Mouse (Mus musculus) thymus, postnatal 4 days (tissue): Measurements from ENCODE around the gene Pomp.

ENCODE experiments used
- DNase-seq: peaks from one replicate; pipeline ENCODE4 v3.0.0; 2021

The Pomp gene

DNA sequence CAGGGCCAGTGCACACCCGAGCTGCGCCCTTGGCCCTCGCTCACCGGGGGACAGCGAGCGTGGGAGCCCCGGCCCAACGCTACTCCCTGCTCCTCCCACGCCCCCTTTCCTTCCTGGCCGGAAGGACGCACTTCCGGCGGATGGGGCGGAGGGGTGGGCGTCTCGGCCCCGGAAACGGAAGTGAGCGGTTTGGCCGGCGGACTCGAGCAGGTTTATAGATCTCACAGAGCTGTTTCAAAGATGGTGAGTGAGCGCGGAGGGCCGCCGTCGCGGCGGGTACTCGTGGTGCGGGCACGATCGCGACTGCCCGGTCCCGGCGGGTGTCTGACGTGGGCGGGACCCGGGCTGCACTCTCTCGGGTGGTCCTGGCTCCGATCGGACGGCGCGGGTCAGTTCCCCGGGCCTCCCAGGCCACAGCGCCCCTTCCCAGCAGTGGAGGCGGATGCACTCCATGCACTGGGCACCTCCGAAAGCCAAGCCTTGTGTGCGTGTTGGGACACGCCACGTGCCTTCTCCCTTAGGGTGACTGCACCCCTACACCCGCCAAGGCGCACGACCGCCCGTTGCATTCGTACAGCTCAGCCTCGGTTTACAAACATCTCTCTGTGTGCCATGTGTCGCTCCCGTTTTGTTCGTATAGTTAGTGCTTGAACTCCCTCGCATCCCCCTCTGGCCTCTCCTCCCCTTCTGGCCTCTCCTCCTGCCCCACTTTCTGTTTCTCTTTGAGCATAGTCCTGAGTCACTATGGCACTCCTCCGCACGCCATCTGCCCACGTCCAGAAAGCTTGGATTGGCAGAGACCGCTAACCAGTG is at the start of gene Pomp:
Pomp (plus strand) TSS at position 13 of the 813 bp plus-strand sequence.
- peak; percentile 90 for DNase-seq

GRCm38 (mm10) chr5:147812255-147813040 is 47.8 kb upstream of the Pomp start:
- DNase-seq, result no peak

- DNase-seq, result peak; percentile 12
Observed at GRCm38 (mm10) chr5:147814971-147815370, 45.3 kb upstream of the Pomp start.

GRCm38 (mm10) chr5:147815592-147815991 is 44.7 kb upstream of the Pomp start:
- DNase-seq, result no peak

DNA sequence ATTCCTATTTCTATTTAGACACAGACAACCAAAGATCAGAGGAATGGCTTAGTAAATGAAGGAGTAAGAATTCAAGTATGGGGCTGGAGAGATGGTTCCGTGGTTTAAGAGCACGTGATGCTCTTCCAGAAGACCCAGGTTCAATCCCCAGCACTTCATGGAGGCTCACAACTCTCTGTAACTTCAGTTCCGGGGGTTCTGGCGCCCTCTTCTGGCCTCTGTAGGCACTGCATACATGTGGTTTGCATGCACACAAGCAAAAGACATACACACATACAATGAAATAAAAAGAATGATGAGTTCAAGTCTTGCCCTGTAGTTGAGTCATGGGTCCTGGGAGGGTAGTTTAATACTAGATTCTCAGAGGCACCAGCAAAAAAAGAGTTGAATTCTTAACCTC is 43.8 kb upstream of the Pomp start:
- DNase-seq, result peak; percentile 16

- no peak for DNase-seq
Observed at GRCm38 (mm10) chr5:147817747-147818496, 42.3 kb upstream of the Pomp start.

DNA sequence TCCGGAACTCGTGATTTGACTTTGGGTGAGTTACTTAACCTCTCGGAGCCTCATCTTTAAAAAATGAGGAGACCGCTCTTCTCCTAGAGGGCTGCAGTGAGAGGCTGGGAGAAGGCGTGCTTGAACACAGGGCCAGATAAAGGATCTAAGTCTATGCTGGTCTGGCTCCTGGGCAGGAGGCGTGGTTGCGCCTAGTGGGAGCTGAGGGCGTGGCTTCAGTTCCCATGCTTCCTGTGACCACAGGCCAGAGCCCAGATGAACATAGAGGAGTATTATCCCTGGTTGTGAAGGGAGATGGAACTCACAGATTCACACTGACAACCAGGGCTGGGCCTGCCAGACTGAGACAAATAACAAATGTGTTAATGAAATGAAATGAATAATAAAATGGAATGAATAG is 41.4 kb upstream of the Pomp start:
- DNase-seq, result no peak

DNA sequence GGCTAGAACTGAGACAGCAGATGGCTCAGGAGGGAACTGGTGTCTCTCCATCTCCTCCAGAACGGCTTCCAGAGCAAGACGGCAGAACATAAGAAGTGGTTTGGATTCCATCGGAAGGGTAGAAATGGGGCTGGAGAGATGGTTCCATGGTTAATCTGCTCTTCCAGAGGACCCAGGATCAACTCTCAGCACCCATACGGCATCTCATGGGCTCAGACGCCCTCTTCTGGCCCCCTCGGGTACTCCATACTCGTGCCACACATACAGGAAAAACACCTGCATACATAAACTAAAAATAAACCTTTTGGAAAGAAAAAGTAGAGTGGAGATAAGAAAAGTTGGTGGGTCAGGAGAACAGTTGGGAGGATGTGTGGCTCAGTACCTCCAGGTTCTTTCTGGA is 40.4 kb upstream of the Pomp start:
- DNase-seq, result no peak

DNA sequence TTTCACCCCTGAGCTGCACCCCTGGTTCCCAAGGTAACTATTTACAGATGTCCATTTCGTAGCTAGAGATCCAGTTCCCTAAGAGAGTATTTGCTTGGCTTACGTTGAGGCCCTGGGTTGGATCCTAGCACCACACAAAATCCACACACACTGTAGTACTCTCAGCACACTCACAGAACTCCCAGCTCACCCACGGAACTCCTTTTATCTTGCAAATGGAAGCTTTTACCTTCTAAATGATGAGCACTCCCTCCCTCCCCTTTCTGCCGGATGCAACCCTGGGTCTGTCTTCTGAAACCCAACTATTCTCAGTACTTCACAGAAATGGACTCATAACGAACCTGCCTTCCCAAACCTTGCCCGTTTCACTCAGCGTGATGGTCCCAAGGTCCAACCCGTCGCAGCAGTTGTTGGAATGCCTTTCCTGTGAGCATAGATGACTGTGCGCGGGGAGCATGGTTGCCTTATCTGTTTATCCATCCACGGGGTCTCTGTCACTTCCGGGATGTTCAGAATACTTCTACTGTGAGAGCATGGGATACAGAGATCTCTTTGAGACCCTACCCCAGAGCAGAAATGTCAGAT is 36.1 kb upstream of the Pomp start:
- DNase-seq, result no peak

DNA sequence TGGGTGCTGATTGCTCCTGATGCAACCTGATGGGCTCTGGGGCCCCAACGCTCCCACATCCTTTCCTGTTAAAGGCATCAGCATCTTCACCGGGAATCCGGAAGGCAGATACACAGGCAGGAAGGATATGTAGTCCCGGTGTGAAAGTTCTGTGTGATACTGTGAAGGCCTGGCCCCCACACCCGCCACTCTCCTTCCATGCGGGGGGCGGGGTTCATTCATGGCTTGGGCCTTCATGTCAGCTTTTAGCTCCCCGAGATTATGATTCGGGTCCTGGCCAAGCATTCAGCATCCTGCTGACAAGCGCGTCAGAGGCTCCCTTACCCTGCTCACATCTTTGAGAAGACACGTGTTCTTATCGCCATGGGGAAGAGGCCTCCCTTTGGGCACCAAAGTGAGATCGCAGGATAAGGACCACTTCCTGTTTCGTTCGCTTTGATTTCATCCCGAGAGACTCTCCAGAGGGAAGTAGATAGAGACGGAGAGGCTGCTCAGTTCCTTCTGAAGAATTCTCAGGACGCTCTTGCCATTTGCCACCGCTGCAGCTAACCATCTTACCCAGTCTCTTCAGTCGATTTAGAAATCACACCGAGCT is 34.8 kb upstream of the Pomp start:
- DNase-seq, result peak; percentile 17

DNA sequence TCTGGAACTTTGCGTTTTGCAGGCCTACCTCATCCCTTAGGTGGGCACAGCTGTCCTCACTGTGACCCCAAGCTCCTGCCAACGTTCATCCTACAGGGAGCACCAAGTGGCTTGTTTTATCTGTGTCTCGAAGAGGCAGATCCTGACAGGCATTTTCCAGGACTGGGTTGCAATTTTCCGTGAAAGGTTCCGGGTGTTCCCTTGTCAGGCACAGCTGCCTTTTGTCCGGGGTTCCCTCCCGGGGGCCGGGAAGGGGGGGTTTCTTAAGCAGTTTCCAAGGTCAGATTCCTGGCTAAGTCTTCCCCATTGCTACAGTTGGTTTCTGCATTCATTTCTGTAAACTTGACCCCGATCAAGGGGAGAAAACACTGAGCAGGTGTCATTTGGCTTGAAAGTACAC is 34.2 kb upstream of the Pomp start:
- no peak for DNase-seq

- no peak for DNase-seq
Observed at GRCm38 (mm10) chr5:147826546-147826945, 33.7 kb upstream of the Pomp start.

GRCm38 (mm10) chr5:147828846-147829245 is 31.4 kb upstream of the Pomp start:
- no peak for DNase-seq

DNA sequence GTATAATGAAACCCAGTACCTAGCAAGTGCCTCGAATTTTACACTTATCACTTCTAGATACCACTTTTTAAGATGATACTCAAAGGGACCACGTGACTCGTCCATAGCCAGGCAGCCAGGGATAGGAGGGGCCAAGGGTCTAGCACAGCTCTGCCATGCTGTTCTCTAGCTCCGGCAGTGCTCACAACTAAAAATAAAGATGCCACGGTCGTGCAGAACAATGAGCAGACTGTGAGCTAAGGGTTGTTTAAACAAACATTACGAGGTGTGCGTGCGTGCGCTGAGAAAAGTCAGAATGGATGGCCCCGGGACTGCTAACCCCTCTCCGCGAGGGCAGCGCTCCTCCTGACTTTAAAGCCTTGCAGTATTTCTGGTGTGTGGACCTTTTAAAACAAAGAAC is 27.4 kb upstream of the Pomp start:
- DNase-seq, result no peak

GRCm38 (mm10) chr5:147834841-147835500 is 25.3 kb upstream of the Pomp start:
- DNase-seq, result no peak

- no peak for DNase-seq
Observed at GRCm38 (mm10) chr5:147839418-147839817, 20.8 kb upstream of the Pomp start.

DNA sequence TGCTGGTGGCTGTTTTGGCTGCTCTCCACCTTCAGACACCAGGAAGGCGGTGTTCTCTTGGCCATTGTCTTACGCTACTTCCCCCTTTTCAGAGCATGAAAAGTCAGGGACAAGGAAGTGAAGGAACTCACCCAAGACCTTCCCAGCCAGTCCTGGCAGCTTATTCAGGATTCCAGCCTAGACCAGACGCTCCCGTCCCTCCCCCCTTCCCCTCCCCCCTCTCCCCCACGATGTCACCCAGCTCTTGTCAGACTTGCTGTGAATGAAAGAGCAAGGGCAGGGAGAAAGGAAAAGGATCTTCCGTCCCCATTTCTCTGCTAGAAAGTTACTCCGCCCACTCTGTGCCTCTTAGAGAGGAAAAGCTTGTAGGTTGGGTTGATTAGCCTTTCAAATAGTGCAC is 16.9 kb upstream of the Pomp start:
- no peak for DNase-seq

- DNase-seq, result no peak
Observed at GRCm38 (mm10) chr5:147845319-147845718, 14.9 kb upstream of the Pomp start.

DNA sequence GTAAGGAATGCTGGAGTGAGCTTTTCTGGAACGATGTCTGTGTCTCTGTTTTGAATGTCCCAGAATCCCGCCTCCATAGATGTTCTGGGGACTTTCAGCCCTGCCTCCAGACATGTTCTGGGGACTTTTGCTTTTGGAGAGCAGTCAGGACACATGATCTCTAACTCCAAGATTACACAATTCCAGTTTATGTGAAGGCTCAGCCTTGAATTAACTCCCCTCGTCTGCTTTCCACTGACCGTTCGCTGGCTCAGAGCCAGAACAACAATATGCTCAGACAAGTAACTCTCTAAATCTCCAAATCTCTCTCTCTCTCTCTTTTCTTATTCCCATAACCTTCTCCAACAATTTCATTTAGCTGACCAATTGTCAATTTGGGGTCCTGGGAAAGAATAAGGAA is 12.9 kb upstream of the Pomp start:
- no peak for DNase-seq

DNA sequence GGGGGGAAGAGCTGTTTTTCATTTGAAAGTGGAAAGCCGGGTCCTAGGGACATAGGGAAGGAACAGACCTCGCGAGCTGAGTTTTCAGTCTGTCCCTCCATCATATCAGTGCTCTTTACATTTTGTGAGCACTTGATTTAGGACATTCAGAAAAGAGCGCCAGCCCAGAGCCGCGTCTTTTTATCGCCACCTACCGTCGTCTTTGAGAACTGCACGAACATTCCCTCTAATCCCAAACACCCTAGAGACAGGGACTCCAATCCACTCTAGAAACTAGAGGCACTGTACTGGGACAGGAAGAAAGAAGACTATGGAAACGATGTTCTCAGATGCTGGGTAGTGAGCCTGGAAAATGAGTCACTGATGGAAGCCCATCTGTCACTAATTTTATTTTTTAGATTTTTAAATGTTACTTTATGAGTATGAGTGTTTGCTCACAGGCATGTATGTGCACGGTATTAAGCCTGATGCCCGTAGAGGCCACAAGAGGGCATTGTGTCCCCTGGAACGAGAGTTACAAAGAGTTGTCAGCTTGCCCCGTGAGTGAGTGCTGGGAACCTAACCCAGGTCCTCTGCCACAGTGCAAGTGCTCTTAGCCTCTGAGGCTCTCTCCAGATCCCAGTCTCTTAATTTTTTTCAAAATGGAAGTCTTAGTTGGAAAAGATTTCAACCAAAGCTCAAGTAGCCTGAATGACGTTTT is 11.9 kb upstream of the Pomp start:
- DNase-seq, result peak; percentile 66

GRCm38 (mm10) chr5:147850194-147850593 is 10.1 kb upstream of the Pomp start:
- DNase-seq, result no peak

DNA sequence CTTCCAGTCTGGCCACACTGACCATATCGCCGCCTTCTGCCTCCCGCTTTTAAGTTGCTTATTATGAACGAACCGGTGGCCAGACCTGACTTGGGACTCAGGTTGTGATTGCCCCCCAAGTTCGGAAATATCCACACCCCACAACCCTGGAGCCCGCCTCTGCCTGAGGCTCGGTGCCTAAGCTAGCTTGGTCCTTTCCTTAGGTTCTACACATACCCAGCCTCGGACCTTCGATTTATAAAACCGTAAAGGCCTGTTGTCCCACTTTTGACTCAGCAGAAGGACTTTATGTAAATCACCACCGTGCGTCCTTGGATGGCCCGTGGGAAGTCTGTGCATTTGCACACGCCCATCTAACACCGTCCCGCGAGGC is 199 bp upstream of the Pomp start:
- no peak for DNase-seq
